Mouse (Mus musculus): Measurements from ENCODE around the gene Zmat5.

- TF ChIP-seq GATA1 (IDR thresholded peaks at IDR 0.05; ENCODE audit: low read length) (no peak), TAL1 (IDR thresholded peaks at IDR 0.05; ENCODE audit: low read length) (no peak)
Observed at GRCm38 (mm10) chr11:4784629-4785142, 80.2 kb downstream of the Zmat5 start.
